Mouse (Mus musculus): ENCODE measurements at regions not wholly inside any gene's neighbourhood (a gene's known extent, or its start where the extent isn't known, plus 50 kb on each side); places are given as distances from the start of the nearest gene placed in this dataset.
A peak's percentile ranks its signal among the peaks of the same experiment; 100 is the strongest.

- H3K27me3 ChIP-seq (ENCODE audit: insufficient read depth, low read length), result no peaks in the 10 kb centered on the region
- no peaks in the 10 kb centered on the region for H3K36me3 ChIP-seq (ENCODE audit: insufficient read depth, low read length)
- no peaks in the 10 kb centered on the region; the same call in 1 of the 2 replicates for H3K9me3 ChIP-seq (ENCODE audit: low read length)
- H3K4me1 ChIP-seq (replicated peaks; ENCODE audit: low read depth, low read length), result no peaks in the 10 kb centered on the region
- no peak overlapping the region for H3K4me3 ChIP-seq (replicated peaks; ENCODE audit: low read length)
- TF ChIP-seq NANOG (IDR thresholded peaks at IDR 0.05; ENCODE audit: borderline replicate concordance, low read length), result no peak
- peak; percentile 19; the same call in 1 of the 2 replicates for TF ChIP-seq CTCF (conservative IDR thresholded peaks at IDR 0.05; ENCODE audit: low read length)
Observed at GRCm38 (mm10) chr1:185814901-185815300, 302.2 kb downstream of the Lyplal1 start.

- no peak for TF ChIP-seq POU5F1 (IDR thresholded peaks at IDR 0.05; ENCODE audit: borderline replicate concordance, low read length)
- TF ChIP-seq NANOG (IDR thresholded peaks at IDR 0.05; ENCODE audit: borderline replicate concordance, low read length), result no peak
- TF ChIP-seq CTCF (conservative IDR thresholded peaks at IDR 0.05; ENCODE audit: low read length), result no peak
- H3K9me3 ChIP-seq (ENCODE audit: low read length), result no peaks in the 10 kb centered on the region
- H3K4me3 ChIP-seq (replicated peaks; ENCODE audit: low read length), result no peak overlapping the region
- H3K27me3 ChIP-seq (ENCODE audit: insufficient read depth, low read length), result no peaks in the 10 kb centered on the region
- H3K36me3 ChIP-seq (ENCODE audit: insufficient read depth, low read length), result no peaks in the 10 kb centered on the region
- H3K4me1 ChIP-seq (replicated peaks; ENCODE audit: low read depth, low read length), result no peaks in the 10 kb centered on the region
Observed at GRCm38 (mm10) chr1:185819044-185819443, 298.1 kb downstream of the Lyplal1 start.

DNA sequence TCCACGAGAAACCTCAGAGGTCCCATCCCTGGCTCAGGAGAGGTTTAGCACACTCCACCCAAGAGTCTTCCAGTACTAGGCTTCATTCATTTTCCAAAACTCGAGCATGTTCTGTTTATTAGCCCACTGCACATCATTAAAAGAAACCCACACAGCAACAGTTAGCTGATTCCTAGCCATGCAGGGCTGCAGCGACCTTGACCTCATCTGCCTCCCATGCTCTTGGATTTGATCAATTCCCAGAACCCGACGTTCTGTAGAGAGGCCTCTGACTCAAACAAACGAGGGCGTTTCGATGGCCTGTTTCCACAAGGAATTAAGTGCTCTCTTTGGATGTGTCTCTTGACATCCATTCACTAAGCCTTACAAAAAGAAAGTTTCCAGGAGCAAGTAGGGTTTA is 294.9 kb downstream of the Lyplal1 start:
- H3K4me3 ChIP-seq (replicated peaks; ENCODE audit: low read length), result no peak overlapping the region
- H3K27me3 ChIP-seq (ENCODE audit: insufficient read depth, low read length), result no peaks in the 10 kb centered on the region
- H3K9me3 ChIP-seq (ENCODE audit: low read length), result peaks cover 2% of the 10 kb centered on the region; the same call in 1 of the 2 replicates
- no peaks in the 10 kb centered on the region for H3K36me3 ChIP-seq (ENCODE audit: insufficient read depth, low read length)
- TF ChIP-seq CTCF (conservative IDR thresholded peaks at IDR 0.05; ENCODE audit: low read length) (no peak), POU5F1 (IDR thresholded peaks at IDR 0.05; ENCODE audit: borderline replicate concordance, low read length) (no peak), NANOG (IDR thresholded peaks at IDR 0.05; ENCODE audit: borderline replicate concordance, low read length) (no peak)
- no peaks in the 10 kb centered on the region for H3K4me1 ChIP-seq (replicated peaks; ENCODE audit: low read depth, low read length)

DNA sequence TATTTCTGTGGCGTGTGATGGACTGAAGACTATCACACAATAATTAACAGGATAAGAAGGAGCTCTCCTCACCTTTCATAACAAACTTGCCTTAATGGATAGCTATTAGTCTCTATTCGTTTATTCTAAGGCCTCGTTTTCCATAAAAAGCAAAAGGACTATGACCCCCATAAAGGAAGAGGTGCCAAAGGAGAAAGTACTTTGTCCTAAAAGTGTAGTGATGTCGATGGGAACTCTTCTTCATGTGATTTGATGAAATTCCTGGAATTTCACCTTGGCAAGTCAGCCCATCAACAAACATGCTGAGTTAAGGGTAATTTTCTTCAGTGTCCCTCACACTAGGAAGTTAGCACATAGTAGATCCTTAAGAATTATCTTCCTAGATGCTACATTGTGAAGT is 293.9 kb downstream of the Lyplal1 start:
- Histone ChIP-seq H3K4me3 (replicated peaks; ENCODE audit: low read length) (no peak overlapping the region), H3K9me3 (ENCODE audit: low read length) (peaks cover 4% of the 10 kb centered on the region; the same call in 1 of the 2 replicates), H3K4me1 (replicated peaks; ENCODE audit: low read depth, low read length) (no peaks in the 10 kb centered on the region), H3K27me3 (ENCODE audit: insufficient read depth, low read length) (no peaks in the 10 kb centered on the region), H3K36me3 (ENCODE audit: insufficient read depth, low read length) (no peaks in the 10 kb centered on the region)
- TF ChIP-seq POU5F1 (IDR thresholded peaks at IDR 0.05; ENCODE audit: borderline replicate concordance, low read length) (no peak), NANOG (IDR thresholded peaks at IDR 0.05; ENCODE audit: borderline replicate concordance, low read length) (no peak), CTCF (conservative IDR thresholded peaks at IDR 0.05; ENCODE audit: low read length) (no peak)

DNA sequence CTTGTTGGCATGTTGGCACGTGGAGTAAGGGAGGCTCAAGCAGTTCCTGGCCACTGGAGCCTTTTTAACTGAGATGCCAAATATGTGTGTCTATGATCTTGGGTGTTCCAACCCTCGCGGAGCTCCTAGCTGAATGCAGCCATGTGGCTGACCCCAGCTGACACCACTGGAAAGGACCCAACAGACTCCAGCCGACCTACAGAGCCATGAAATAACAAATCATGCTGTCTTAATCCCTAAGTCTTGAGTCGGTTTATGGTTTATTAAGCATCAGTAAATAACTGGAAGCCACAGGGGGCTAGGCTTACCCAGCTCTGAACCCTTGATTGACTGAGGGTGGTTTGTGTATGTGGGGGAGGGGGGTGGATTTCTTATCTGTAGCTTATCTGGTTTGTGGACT is 293.2 kb downstream of the Lyplal1 start:
- Histone ChIP-seq H3K36me3 (ENCODE audit: insufficient read depth, low read length) (no peaks in the 10 kb centered on the region), H3K9me3 (ENCODE audit: low read length) (peaks cover 4% of the 10 kb centered on the region; the same call in 1 of the 2 replicates), H3K4me3 (replicated peaks; ENCODE audit: low read length) (no peak overlapping the region), H3K27me3 (ENCODE audit: insufficient read depth, low read length) (no peaks in the 10 kb centered on the region), H3K4me1 (replicated peaks; ENCODE audit: low read depth, low read length) (no peaks in the 10 kb centered on the region)
- TF ChIP-seq POU5F1 (IDR thresholded peaks at IDR 0.05; ENCODE audit: borderline replicate concordance, low read length) (no peak), CTCF (conservative IDR thresholded peaks at IDR 0.05; ENCODE audit: low read length) (no peak), NANOG (IDR thresholded peaks at IDR 0.05; ENCODE audit: borderline replicate concordance, low read length) (no peak)

GRCm38 (mm10) chr1:185827986-185828385 is 289.1 kb downstream of the Lyplal1 start:
- Histone ChIP-seq H3K36me3 (ENCODE audit: insufficient read depth, low read length) (no peaks in the 10 kb centered on the region), H3K4me3 (replicated peaks; ENCODE audit: low read length) (no peak overlapping the region), H3K27me3 (ENCODE audit: insufficient read depth, low read length) (no peaks in the 10 kb centered on the region), H3K4me1 (replicated peaks; ENCODE audit: low read depth, low read length) (no peaks in the 10 kb centered on the region), H3K9me3 (ENCODE audit: low read length) (peaks cover 4% of the 10 kb centered on the region; the same call in 1 of the 2 replicates)
- no peak for TF ChIP-seq NANOG (IDR thresholded peaks at IDR 0.05; ENCODE audit: borderline replicate concordance, low read length)
- TF ChIP-seq CTCF (conservative IDR thresholded peaks at IDR 0.05; ENCODE audit: low read length), result no peak
- TF ChIP-seq POU5F1 (IDR thresholded peaks at IDR 0.05; ENCODE audit: borderline replicate concordance, low read length), result no peak

GRCm38 (mm10) chr1:185828486-185828885 is 288.6 kb downstream of the Lyplal1 start:
- no peak for TF ChIP-seq NANOG (IDR thresholded peaks at IDR 0.05; ENCODE audit: borderline replicate concordance, low read length)
- TF ChIP-seq POU5F1 (IDR thresholded peaks at IDR 0.05; ENCODE audit: borderline replicate concordance, low read length), result no peak
- no peak for TF ChIP-seq CTCF (conservative IDR thresholded peaks at IDR 0.05; ENCODE audit: low read length)

GRCm38 (mm10) chr1:185832059-185832458 is 285.1 kb downstream of the Lyplal1 start:
- Histone ChIP-seq H3K4me1 (replicated peaks; ENCODE audit: low read depth, low read length) (no peaks in the 10 kb centered on the region), H3K4me3 (replicated peaks; ENCODE audit: low read length) (no peak overlapping the region), H3K9me3 (ENCODE audit: low read length) (peaks cover 4% of the 10 kb centered on the region; the same call in 1 of the 2 replicates), H3K36me3 (ENCODE audit: insufficient read depth, low read length) (no peaks in the 10 kb centered on the region), H3K27me3 (ENCODE audit: insufficient read depth, low read length) (no peaks in the 10 kb centered on the region)
- TF ChIP-seq NANOG (IDR thresholded peaks at IDR 0.05; ENCODE audit: borderline replicate concordance, low read length), result no peak
- no peak for TF ChIP-seq POU5F1 (IDR thresholded peaks at IDR 0.05; ENCODE audit: borderline replicate concordance, low read length)
- no peak for TF ChIP-seq CTCF (conservative IDR thresholded peaks at IDR 0.05; ENCODE audit: low read length)

More at GRCm38 (mm10) chr1:185828486-185828885, 288.6 kb downstream of the Lyplal1 start:
- no peaks in the 10 kb centered on the region for H3K27me3 ChIP-seq (ENCODE audit: insufficient read depth, low read length)
- H3K4me1 ChIP-seq (replicated peaks; ENCODE audit: low read depth, low read length), result no peaks in the 10 kb centered on the region
- no peaks in the 10 kb centered on the region for H3K36me3 ChIP-seq (ENCODE audit: insufficient read depth, low read length)
- H3K9me3 ChIP-seq (ENCODE audit: low read length), result peaks cover 4% of the 10 kb centered on the region; the same call in 1 of the 2 replicates
- no peak overlapping the region for H3K4me3 ChIP-seq (replicated peaks; ENCODE audit: low read length)

GRCm38 (mm10) chr1:185834171-185834570 is 282.9 kb downstream of the Lyplal1 start:
- H3K27me3 ChIP-seq (ENCODE audit: insufficient read depth, low read length), result no peaks in the 10 kb centered on the region
- TF ChIP-seq NANOG (IDR thresholded peaks at IDR 0.05; ENCODE audit: borderline replicate concordance, low read length) (no peak), POU5F1 (IDR thresholded peaks at IDR 0.05; ENCODE audit: borderline replicate concordance, low read length) (no peak), CTCF (conservative IDR thresholded peaks at IDR 0.05; ENCODE audit: low read length) (no peak)
- H3K4me1 ChIP-seq (replicated peaks; ENCODE audit: low read depth, low read length), result no peaks in the 10 kb centered on the region
- H3K36me3 ChIP-seq (ENCODE audit: insufficient read depth, low read length), result no peaks in the 10 kb centered on the region
- H3K9me3 ChIP-seq (ENCODE audit: low read length), result no peaks in the 10 kb centered on the region
- no peak overlapping the region for H3K4me3 ChIP-seq (replicated peaks; ENCODE audit: low read length)
